Mouse (Mus musculus) small intestine, adult 2 months (tissue): ENCODE measurements at regions not wholly inside any gene's neighbourhood (a gene's known extent, or its start where the extent isn't known, plus 50 kb on each side); places are given as distances from the start of the nearest gene placed in this dataset.

Source experiments
- CTCF ChIP-seq: fragments of 200-500 bp; IDR thresholded peaks from 2 replicates; pipeline ENCODE4 v1.5.1; 2012; ENCODE audit warnings: low read depth, mild to moderate bottlenecking, control low read depth, inconsistent platforms, low read length, moderate library complexity, mixed read lengths; ENCODE audit not compliant: insufficient replicate concordance, insufficient read length; ENCODE audit errors: extremely low read depth
- POLR2A ChIP-seq: fragments of 200-500 bp; IDR thresholded peaks from 2 replicates; pipeline ENCODE4 v1.6.1; 2012; ENCODE audit warnings: low read depth, mild to moderate bottlenecking, control low read depth, inconsistent platforms, low read length, moderate library complexity

DNA sequence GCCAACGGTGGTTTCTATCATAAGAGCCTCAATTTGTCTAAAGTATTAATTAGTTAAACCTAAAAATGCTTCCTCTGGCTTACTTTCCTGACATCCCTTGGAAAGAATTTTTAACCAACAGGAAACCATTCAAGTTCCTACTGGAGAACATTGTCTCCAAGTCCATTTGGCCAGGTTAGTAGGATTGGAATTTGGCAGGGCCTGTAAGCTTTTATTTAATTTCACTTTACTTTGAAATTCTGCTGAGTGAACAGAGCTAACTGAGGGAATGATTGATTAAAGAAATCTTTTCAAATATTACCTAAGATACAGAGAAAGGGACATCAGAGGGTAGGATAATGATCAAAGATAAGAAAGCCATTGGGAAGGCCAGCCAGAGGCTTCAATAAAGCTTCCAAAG, 102.4 kb upstream of the Sfrp2 start:
- TF ChIP-seq POLR2A, result no peak
- TF ChIP-seq CTCF, result no peak
